Mouse (Mus musculus) cerebellum, adult 9-11 months (tissue): ENCODE results near the gene Deup1.

Source experiments
- DNase-seq: peaks from one replicate; pipeline ENCODE4 v3.0.0; 2022

The Deup1 gene

DNA sequence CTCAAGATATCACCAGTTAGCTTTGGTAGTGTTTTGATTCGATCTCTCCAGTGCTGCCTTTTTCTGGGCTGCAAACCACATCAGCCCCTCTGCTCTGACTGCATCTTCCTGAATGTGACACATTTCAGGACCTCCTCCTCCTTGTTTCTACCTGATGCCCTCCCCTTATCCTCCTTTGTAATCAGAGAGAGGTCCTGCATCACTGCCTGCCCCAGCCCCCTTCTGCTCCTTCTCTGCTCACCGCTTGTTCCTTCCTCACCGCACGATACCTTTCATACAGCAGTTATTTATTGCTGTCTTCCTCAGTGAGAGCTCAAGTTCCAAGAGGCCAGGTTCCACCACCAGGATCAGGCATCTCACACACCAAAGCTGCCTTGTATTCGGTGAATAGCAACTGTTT, 96.5 kb downstream of the Deup1 start:
- no peak for DNase-seq

DNA sequence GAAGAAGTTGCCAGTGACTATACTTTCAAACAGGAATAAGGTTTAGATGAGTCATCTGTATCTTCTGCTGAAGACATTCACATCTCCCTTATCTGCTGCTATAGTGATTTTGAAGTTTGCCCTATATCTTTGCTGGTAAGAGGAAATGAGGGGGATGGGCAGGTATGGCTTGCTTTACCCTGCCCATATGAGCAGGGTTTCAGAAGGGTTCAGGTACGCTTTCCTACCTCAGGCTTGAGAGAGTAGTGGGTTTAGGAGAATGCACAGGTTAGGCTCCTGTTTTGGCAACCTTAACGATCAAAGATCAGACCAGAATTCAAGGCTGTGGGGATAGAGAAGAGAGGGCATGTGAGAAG, 97.8 kb downstream of the Deup1 start:
- DNase-seq: no peak

DNA sequence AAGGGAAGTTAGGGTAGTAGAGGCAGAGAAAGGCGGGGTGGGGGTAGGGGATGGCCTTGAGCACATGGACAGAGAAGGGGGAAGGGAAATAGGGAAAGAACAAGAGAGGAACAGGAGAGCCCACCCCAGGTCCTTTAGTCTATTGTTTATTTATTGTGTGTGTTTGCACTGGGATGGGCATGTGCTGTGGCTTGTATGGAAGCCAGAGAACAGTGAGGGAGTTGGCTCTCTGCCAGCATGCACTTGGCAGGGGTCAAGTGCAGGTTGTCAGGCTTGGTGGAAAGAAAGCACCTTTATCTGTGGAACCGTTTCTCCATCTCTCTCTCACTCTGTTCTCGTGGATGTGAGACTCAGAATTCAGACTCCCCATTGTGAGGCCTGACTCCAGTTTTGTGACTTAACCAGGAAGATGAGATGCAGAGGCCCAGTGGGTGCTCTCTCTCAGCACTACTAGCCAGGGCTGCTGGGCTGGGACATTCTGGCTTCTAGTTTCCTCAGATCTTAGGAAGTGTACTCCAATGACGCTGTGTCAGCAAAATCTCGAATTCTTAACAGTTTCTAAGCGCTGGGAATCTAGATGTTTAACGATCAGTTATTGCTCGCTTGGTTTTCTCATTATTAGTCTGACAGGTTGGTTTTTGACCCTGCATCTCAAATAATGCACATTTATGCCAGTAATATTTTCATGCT, 98.3 kb downstream of the Deup1 start:
- DNase-seq: peak; percentile 48

DNA sequence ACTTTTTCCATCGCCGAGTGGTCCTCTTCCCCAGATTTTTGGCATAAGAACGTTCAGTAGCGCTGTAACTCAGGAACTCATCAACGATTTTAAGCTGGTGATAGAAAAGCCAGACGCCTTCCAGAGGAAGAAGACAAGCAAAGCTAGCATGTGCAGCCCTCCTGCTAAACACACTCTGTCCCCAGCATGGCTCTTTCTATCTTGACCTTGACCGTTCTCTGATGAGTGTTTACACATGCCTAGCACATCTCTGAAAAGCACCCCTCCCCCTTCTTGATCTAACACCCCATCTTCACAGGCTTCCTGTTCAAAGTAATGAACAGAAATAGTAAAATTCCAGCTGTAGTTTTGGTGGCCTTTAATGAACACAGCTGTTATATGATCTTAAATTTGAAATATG, 99.4 kb downstream of the Deup1 start:
- no peak for DNase-seq

DNA sequence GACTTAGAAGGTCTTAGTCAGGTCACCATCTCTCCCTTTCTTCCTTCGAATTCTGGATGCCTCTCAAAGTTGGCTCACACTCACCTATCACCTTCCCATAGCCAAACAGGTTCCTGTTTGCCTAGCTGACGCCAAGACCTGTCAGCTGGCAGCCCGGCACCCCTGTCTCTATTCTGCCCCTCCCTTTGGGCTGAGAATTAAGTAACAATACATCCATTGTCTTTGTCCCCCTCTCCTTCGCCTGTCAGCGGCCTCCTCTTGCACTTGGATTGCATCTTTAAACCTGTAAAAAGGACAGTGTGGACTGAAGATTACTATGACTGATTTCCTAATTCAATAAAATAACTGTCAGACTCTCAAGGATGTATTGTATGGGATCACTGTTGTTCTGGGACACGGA, 99.9 kb downstream of the Deup1 start:
- no peak for DNase-seq

DNA sequence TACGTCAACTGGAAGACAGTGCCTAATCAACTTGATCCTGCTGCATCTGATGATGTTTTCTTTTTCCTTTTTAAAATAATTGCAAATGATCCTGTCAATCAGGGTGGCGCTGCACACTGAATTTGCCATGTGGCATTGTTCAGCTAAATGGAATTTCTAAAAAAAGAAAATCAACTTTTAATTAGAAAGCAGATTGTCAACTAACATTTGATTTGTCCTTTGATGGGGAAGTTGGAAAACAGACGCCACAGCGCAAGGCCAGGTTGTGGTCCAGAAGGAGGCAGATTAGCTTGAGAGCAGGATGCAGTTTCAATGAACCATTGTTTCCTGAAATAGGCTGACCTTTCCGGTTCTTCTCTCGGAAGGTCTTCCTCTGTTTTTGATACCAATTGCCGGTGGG, 101.2 kb downstream of the Deup1 start:
- peak; percentile 11 for DNase-seq

DNA sequence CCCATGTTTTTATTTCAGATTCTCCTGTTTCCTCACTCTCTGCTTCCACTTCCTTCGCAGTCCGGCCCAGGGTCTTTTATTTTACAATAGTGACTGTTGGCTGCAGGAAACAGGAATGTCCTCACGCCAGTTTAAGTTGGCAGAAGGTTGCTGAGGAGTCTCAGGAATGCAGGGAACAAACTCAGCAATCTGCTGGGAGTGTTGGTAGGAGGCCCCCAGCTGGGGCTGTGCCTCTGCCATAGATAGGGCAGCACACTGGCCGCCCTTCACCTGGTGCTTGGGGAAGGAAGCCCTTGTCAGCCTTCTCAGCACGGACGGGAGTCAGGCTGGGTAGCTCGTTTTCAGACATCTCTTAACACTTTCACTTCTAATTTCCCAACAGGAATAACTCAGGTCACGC, 102.5 kb downstream of the Deup1 start:
- no peak for DNase-seq

DNA sequence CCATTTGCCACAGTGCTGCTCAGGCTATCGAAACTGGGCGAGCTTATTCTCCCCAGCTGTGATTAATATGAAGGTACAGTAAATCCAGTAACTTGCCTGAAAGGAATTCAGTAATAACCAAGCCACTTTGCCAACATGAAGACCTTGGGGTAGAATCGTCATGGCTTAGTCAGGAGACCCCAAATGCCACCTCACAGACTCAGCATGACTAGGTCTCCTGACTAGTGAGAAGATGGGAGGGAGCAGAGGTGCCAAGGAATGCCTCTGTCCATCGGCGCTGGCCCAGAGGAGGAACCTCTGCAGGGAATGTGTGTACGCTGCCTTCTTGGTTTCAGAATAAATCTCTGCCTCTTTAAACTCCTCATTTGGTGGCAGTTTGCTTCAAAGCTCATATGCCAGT, 104.1 kb downstream of the Deup1 start:
- DNase-seq: no peak

DNA sequence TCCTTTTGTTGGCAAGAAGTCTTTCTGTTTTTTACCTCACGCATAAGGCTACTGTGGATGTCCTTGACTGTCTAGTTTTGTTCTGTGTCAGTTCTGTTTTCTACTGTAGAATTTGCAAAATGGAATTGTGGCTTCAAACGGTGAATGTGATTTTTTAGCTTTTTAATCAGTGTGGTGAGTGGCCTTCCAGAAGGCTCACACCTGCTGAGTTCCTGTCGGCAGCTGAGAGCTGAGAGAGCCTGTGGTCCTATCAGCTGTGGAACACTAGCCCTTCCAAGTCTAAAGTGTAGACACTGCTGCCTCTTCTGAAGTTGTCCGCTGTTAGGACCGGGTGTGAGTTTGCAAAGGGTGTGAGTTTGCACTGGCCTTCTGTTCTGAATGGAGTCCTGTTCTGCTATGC, 104.8 kb downstream of the Deup1 start:
- no peak for DNase-seq

DNA sequence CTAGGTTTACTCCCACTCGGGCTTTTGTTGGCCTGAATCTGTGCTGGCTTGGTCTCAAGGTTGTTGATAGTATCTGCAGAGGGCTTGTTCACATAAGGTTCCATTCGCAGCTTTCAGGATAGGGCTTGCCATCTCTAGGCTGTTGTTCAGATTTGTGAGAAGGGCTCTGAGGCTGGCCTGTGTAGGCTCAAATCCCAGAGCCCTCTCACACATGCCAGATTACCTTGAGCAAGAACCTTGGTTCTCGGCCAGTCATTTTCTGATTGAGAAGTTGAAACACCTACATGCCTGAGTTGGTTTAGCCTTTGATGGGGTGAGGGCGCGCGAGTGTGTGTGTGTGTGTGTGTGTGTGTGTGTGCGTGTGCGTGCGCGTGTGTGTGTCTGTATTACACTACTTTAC, 105.4 kb downstream of the Deup1 start:
- no peak for DNase-seq

DNA sequence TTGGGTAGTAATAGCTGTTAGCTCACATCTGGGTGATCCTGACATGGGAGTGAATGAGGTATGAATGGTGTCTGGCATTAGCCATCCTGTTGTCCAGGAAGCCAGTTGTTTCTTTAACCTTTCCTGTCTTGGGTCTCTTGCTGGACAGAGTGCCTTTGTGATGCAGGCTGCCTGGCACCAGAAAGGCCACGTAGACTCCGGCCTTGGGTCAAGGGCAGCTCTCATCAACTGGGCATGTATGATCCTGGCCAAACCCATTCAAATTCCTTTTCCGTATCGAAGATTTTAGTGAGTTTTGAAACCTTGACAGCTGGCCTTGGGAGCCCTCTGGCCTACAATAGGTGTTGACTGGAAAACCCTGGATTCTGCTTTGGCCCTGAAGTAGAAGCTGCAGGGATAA, 109.8 kb downstream of the Deup1 start:
- no peak for DNase-seq

DNA sequence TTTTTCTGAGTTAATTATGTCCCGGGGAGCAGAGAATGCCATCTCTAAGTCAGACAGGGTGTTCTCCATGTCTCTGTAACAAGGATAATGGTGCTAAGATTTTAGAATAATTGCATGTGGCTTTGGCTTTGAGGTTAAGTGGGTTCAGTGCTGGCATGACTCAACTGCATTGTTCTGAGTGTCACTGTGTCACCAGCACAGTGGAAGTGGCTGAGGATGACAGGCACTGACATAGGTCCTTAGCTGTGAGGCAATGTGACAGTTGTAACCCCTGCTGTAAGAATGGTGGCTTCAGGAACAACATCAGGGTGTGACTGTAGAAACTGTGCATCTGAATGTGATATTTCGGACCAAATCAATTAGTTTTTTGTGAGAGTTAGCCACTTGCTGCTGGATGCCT, 111.7 kb downstream of the Deup1 start:
- DNase-seq: no peak

DNA sequence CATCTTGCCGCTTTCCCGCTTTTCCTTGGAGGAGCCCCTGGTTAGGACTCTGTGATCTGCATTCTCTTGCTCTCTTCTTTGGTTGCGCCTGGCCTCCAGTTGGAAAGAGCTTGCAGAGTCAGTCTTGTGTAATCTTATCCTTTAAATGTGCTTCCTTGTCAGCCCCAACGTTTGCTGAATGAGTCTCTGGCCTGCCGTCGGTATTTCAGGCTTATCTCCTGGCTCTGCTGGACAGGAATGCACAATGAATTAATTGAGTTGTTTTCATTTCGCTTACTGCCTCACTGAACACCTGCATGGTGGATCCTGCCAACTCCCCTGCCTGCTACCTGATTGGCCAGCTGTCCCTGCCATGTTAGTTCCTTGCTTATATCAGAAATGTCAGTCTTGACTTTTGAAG, 114.8 kb downstream of the Deup1 start:
- DNase-seq: peak; percentile 12

DNA sequence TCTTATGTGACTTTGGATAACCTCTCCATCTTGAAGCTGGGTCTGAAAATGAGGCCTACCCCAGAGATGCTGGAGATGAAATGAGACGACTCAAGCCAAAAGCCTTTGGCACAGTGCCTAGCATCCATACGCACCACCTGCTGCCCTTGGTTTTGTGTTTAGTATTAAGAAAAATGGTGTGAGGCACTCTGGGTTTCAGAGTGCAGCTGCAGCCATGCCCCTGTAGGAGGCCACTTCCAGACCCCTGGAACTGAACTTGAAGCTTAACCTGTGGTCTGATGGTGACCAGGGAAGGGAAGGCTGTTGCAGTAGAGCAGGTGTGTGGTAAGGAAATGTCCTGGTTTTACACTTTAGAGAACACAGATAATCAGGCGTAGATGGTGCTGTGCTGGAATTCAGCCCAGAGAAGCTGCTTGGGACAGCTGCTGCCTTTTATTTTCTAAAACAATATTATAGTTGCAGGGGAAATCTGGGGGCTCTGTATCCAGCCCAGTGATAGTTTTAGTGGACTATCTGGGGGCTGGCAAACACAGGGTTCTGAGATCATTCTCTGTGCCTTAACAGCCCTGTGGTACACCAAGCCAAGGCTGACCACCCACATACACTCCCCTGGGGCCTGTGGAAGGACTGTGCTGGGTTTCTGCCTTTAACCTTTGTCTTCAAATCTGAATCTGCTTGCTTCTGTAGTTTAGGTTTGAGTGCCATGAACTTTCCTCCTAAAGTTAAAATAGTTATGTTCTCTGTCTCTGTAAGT, 117.0 kb downstream of the Deup1 start:
- DNase-seq: no peak
